Mouse (Mus musculus) spleen, embryonic (tissue): Measurements from ENCODE around the gene Syt9.
"Not testable (repeated sequence)": the region's sequence is repeated elsewhere in the genome, so short reads cannot be mapped to it uniquely, and the experiment has no call there.

Source experiments
- CTCF ChIA-PET: fragments of 350-600 bp; sonication (Branson Sonifier 250); formaldehyde crosslinking; loops from one replicate; lab custom pipeline; 2022; lab: Charles Lee

Syt9 gene

GRCm38 (mm10) chr7:107461167-107461566 lies 90.6 kb downstream of the Syt9 start:
- CTCF ChIA-PET: no interaction called here

DNA sequence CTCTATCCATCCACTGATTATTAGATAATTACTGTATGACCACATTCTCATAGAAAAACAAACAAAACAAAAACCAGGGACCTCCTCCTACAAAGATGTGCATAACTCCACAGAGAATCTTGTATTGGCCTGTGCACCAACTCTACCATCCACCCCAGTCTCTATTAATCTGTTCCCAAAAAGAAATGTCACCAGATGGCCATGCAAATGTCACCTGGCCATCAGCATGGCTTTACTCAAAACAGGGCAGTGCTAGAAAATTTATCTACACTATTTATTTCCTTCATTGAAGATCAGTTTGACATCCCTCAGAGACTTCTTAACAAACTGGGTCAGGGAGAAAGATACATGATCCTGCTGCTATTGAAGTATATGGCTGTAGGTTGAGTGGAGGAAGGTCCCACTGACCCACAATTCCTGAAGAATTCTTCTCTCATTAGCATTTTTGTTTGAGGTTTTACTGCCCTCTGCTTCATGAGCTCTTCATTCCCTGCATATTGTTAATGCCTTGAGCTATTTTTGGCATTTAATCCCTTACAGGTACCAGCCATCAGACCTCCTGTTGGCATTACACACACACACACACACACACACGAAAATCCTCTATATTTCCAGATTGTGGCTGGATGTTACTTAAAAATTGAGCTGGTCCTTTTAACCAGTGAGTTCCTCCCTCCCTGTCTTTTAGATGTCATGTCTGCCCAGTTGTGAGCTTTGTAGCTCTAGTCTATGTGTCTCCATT lies 91.3 kb downstream of the Syt9 start:
- CTCF ChIA-PET: no interaction called here

GRCm38 (mm10) chr7:107462962-107463361 lies 92.4 kb downstream of the Syt9 start:
- CTCF ChIA-PET: no interaction called here

- CTCF ChIA-PET: interaction anchor here (0.6 kb wide), 1 partner anchor 9 kb away, joined by 9 read pairs; no protein-coding TSS in a partner anchor
These were observed 94.6 kb downstream of the Syt9 start for GRCm38 (mm10) chr7:107465081-107465480.

DNA sequence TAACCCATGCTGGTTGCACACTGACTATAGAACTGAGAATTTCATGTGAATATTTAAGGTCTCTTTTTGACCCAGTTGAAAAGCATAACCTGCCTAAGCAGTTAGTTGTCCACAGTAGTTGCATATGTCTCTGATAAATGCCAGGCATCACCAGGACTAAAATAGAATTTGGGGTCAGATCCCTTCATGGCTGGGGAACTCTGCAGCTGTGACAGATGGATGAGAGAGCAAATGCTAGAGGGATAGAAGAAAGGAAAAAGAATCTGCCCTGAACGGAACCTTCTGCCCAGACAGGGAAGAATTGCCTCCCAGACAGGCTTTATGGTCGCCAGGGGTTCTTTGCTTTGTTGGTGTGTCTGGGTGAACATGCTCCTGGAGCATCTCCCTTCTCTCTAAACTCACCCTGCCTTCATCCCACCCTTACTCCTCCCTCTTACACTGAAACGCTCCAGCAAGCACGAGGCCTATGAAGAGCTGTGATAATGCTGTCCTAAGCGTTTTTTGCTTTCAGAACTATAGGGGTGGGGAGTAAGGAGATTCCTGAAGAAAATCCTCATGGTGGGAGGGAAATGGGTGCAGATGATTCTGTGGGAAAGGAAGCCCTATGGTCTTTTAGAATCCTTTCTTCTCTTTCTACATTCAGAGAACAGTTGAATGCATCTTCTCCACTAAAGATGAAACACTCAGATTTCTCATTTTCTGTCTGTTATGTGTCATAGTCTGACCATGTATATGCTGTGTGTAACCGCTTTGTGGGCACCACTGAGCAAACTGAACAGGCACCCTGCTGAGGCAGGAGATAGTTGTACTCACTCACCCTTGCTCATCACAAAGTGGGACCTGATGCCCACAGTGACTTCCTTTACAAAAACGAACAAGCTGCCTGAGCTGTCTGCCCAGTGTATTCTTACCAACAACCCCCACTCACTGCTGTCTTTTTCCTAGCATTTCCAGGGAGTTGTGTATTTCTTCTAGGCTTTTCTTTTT lies 108.7 kb downstream of the Syt9 start:
- CTCF ChIA-PET: no interaction called here

DNA sequence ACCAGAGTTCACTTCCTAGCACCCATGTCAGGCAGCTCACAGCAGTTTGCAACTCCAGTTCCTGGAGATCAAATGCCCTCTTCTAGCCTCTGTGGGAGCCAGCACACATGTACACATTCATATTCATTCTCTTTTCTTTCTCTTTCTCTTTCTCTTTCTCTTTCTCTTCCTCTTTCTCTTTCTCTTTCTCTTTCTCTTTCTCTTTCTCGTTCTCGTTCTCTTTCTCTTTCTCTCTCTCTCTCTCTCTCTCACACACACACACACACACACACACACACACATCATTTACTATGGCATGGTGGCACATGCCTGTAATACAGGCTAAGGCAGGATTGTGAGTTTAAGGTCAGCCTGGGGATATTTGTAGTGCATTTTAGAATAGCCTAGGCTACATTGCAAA lies 115.2 kb downstream of the Syt9 start:
- CTCF ChIA-PET: not testable (repeated sequence)

DNA sequence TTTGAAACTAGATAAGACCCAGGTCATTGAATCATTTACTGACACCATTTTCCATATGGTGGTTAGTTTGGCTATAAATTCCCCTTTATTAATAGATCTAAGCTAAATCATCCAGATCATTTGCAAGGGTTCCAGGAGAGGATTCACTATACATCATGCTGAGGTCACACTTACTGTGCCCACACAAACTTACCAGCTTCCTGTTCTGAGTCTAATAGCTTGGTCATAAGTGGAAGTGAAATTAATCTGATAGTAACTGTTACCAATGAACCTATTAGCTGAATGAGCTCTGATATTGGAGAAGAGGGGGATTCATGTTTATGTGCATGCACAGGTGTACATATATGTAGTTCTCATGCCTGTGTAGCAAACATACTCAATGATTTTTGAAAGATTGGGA lies 124.9 kb downstream of the Syt9 start:
- CTCF ChIA-PET: no interaction called here

DNA sequence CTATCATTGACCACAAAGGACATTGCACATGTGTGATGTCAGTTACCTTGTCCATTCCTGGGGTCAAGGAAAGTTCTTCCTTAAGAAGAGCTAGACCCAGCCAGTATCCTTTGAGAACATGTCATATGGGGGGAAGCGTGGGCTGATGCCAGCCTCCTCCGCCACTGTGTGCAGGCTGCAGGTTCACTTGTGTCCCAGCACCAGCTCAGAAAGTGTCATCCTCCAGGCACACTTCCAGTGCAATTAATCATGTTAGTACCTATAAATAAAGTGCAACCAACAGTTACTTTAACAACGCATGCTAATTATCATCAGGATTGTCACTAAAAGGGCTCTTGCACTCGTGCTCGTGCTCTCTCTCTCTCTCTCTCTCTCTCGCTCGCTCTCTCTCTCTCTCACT lies 126.4 kb downstream of the Syt9 start:
- CTCF ChIA-PET: no interaction called here

GRCm38 (mm10) chr7:107500641-107501040 lies 130.1 kb downstream of the Syt9 start:
- CTCF ChIA-PET: no interaction called here

DNA sequence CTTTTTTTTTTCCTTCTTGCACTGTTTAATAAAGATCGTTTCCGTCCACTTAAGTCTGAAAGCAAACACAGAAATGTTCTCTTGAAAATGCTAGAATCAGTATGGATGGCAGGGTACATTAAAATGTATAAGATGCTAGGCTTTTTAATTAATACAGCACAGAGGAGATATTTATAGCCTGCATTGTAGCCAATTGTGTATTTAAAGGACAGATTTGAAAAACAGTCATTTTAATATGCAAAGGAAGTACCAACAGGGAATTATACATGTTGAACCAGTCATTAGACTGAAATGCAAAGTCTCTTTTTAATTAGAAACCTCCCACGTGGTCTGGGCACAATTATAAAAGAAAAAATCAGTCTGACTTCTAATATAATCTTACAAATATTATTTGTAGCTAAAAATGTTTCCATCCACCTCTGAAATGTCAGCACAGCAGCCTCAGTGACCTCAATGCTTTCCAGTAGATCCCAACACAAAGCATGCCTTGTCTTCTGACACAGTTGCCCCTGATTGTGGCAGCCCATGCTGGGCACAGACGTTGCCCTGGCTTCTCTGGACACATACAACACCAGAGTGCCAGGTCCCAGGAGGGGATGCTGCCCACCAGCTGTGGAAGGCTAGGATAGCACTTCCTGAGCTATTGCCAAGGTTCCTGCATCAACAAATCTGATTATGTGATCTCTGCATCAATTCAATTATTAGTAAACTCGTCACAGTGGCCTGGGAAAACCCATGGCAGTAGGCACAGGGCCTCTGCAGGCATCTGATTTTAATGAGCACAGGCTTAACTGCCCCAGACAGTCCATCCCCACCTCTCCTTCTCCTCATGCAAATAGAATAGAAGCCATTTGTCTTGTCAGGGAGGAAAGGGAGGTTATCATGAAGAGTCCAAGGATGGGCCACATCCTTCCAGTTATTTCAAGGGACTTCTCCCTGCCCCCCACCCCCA lies 134.5 kb downstream of the Syt9 start:
- CTCF ChIA-PET: no interaction called here

DNA sequence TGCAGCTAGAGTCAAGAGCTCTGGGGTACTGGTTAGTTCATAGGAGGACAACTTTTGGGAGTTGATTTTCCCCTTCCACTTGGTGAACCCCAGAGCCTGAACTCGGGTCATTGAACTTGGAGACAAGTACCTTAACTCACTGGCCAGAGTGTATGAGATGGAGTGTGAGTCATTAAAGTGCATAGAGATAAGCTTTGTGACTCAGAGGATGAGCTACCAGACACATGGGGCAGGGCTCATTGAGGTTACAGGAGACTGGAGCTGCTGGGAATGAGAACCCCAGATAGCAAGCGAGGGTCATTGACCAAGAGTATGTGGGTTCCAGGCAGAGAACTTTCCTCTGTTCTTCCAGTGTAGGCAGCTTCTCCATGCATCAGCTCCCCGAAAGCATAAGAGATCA lies 137.4 kb downstream of the Syt9 start:
- CTCF ChIA-PET: no interaction called here

GRCm38 (mm10) chr7:107509740-107510139 lies 139.2 kb downstream of the Syt9 start:
- CTCF ChIA-PET: no interaction called here

DNA sequence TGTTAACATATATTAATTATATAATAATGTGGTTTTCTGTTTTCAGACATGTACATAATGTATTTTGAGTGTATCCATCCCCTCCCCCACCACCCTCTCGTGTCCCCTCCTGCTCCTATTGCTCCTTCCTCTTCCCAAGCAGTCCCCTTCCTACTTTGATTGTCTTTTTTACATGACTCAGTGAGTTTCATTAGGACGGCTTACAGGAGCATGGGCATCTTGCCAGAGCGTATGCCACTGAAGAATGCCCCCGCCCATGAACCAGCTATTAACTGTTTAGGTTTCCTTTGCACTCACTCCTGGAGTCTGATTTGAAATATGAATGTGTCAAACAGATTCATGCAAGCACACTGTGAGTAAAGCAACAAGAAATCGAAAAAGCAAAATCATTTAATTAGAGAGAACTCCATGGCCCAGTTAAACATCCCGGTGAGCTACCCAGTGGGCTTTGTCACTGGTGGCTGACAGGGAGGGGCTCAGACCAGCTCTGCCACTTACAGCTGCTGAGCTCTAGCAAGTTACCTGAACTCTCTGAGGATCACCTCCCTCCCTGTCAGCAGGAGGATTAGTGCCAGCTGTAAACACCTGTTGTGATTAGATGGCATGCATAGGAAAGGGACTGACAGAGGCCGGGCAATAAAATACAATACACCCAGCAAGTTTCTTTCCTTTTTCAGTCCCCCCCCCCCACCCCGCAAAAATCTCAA lies 146.3 kb downstream of the Syt9 start:
- CTCF ChIA-PET: no interaction called here

GRCm38 (mm10) chr7:107519256-107520025 lies 148.9 kb downstream of the Syt9 start:
- CTCF ChIA-PET: no interaction called here

DNA sequence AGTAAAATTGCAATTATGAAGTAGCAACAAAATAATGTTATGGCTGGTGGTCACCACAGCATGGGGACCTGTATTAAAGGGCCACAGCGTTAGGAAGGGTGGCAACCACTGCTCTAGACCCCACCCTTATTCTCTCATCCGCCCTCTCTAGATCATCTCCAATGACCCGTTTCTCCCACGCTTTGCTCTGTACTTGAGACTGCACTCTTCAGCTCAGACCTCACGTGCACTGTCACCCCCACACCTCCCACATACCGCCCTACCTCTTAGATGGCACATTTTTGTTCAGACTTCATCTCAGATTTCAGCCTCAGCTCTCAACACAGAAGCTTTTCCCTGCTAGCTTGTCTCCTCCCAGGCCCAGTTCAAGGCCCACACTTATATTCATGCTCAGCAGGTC lies 150.9 kb downstream of the Syt9 start:
- CTCF ChIA-PET: no interaction called here

GRCm38 (mm10) chr7:107526299-107526698 lies 155.8 kb downstream of the Syt9 start:
- CTCF ChIA-PET: interaction anchor here (0.5 kb wide), 1 partner anchor 89 kb away, joined by 5 read pairs; no protein-coding TSS in a partner anchor

DNA sequence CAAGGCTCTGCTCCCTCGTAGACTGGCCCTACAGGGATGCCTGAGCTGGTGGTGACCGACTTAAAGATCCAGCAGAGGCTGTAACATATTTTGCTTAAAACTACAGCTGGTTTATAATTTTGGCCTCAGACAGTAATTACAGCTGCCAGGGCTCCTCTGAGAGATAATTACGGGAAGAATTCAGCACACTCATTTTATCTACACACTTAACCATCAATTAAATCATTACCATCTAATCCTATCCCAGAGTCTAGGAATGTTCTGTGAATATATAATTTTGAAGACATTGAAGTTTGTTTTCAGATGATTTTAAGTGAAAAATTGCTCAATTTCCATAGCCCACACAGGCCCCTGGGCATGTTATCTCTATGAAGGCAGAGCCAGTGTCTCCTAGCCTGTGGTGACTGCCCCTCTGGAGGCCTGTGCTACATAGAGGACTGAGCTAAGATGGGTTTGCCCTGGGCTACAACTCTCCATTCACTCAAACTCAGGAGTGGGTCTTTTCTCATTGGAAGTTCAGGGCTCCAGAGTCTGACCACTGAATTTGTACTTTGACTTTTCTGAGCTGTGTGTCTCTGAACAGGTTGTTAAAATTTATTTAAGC lies 157.7 kb downstream of the Syt9 start:
- CTCF ChIA-PET: no interaction called here

DNA sequence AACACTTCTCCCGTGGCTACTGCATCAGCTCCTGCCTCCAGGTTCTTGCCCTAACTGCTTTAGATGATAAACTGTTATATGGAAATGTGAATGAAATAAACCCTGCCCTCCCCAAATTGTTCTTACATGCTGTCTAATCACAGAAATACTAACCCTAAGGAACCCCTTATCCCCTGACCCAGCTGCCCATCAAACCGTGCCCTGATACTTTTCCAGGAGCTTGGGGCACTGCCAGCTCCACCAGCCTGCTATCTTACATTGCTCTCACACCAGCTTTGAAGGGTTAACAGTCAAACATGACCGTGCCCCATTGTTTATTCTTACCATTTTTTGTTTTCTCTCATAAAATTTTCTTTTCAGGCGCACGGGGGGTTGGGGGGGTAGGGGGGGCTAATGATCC lies 158.8 kb downstream of the Syt9 start:
- CTCF ChIA-PET: no interaction called here

DNA sequence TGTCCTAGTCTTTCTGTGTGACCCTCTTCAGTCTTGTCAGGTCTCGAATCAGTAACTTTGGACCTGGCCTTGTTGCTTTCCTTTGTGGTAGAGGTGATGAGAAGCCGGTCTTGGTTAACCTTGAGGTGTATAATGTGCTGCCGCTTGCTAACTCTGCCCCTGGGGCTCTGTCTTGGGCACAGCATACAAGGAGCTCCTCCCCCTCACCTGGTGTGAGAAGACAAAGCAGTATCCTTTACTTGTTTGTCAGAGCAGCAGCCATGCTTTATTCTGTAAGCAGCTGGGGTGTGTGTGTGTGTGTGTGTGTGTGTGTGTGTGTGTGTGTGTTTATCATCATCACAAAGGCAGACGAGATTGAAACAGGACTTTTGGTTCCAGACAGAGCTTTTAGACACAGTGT lies 164.8 kb downstream of the Syt9 start:
- CTCF ChIA-PET: interaction anchor here (0.6 kb wide), 1 partner anchor 1516 kb away, joined by 4 read pairs; no protein-coding TSS in a partner anchor

DNA sequence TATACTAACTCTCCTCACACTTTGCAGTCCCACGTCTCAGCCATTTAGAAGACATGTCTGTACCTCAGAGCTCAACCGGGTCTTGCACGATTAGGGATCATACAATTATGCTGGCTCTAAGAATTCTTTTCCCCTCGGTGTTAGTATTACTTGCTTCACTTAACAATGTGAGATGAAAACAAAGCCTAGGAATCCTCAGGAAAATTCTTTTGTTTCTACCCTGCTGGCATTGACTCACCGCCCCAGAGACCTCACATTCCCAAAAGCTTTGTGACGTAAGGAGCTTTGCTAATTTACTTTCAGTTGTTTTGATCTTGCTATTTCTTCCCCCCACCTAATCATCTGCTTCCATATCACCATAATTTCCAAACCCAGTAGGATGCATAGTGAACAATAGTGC lies 166.0 kb downstream of the Syt9 start:
- CTCF ChIA-PET: no interaction called here
